In the genomic region with DNA sequence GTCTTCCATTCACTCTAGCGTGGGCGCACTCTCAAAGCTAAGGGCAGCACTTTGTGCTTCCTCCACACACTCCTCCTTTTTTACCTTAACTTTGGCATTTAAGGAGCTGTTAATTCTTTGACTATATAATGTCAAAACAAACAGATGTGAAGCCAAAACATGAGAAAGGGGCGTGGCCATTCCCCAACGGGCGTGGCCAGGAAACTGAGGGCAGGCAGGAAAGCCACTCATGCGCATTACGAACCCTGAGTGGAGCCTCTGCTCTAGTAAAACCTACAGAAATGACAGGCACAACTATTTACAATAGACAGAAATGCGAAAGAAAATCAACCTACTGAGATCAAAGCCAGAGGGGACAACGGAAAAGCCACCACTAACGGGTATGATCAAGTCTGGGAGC, we compare ENCODE assay signal across 11 mouse cellular contexts. TPM values are rescaled to one million over a fixed set of nuclear protein-coding genes. Genes with fewer than 3 reads are reported as not detected.
A peak's percentile ranks its signal among the peaks of the same experiment; 100 is the strongest.
DNase-seq lines count a peak whose midpoint lies in the region; ATAC-seq and TF ChIP-seq lines count a peak whose summit lies in the region.
"Had no signal": no experiment of that assay in that cellular context is flagged by ENCODE, and none has a peak within 500 bp of the region (broad histone marks: within the 10 kb centered on the region; RNA-seq: fewer than 3 reads in every experiment).

No protein-coding gene starts in this region.

- WGBS in kidney, postnatal 0 days, result 80% methylated on average over 10 of the region's 10 CpGs
- WGBS in stomach, postnatal 0 days, result 79% methylated on average over 10 of the region's 10 CpGs
- 89% methylated on average over 10 of the region's 10 CpGs for WGBS in forebrain, embryonic 14.5 days

- H3K4me2 ChIP-seq in kidney, postnatal 0 days (ENCODE audit: low read length), result no peak overlapping the region
- no peak overlapping the region for H3K4me2 ChIP-seq in stomach, postnatal 0 days (replicated peaks; ENCODE audit: low read depth)
- H3K4me2 ChIP-seq in forebrain, embryonic 14.5 days (ENCODE audit: low read length), result no peak overlapping the region
- H3K4me2 ChIP-seq: lung, embryonic 15.5 days had no signal

- ATAC-seq in kidney, postnatal 0 days (replicated peaks; ENCODE audit: low FRiP score, low read depth), result no peak
- no peak for ATAC-seq in stomach, postnatal 0 days (ENCODE audit: low FRiP score, low TSS enrichment)
- no peak for ATAC-seq in forebrain, embryonic 14.5 days

- H3K36me3 ChIP-seq in kidney, postnatal 0 days (ENCODE audit: insufficient read depth, low read length), result peaks cover 71% of the 10 kb centered on the region
- H3K36me3 ChIP-seq in stomach, postnatal 0 days (ENCODE audit: control insufficient read depth, insufficient read depth, low read length), result peaks cover 51% of the 10 kb centered on the region
- H3K36me3 ChIP-seq in forebrain, embryonic 14.5 days (ENCODE audit: control insufficient read depth, insufficient read depth, low read length), result peaks cover 96% of the 10 kb centered on the region

- no peaks in the 10 kb centered on the region for H3K27me3 ChIP-seq in kidney, postnatal 0 days (ENCODE audit: insufficient read depth, low read length)
- H3K27me3 ChIP-seq in stomach, postnatal 0 days (ENCODE audit: control insufficient read depth, insufficient read depth, low read length), result no peaks in the 10 kb centered on the region
- no peaks in the 10 kb centered on the region for H3K27me3 ChIP-seq in forebrain, embryonic 14.5 days (replicated peaks; ENCODE audit: control insufficient read depth, insufficient read depth, low read length)
- H3K27me3 ChIP-seq: lung, embryonic 15.5 days had no signal

- H3K9ac ChIP-seq in kidney, postnatal 0 days (ENCODE audit: low read depth, low read length), result no peak overlapping the region
- no peak overlapping the region for H3K9ac ChIP-seq in stomach, postnatal 0 days (ENCODE audit: low read length)
- H3K9ac ChIP-seq in forebrain, embryonic 14.5 days (ENCODE audit: low read length), result no peak overlapping the region
- H3K9ac ChIP-seq: lung, embryonic 15.5 days had no signal

- no peaks in the 10 kb centered on the region for H3K4me1 ChIP-seq in kidney, postnatal 0 days (replicated peaks; ENCODE audit: insufficient read depth, low read length)
- no peaks in the 10 kb centered on the region for H3K4me1 ChIP-seq in stomach, postnatal 0 days (replicated peaks; ENCODE audit: control insufficient read depth, insufficient read depth)
- no peaks in the 10 kb centered on the region for H3K4me1 ChIP-seq in forebrain, embryonic 14.5 days (ENCODE audit: control insufficient read depth, insufficient read depth, low read length)
- H3K4me1 ChIP-seq: forebrain, embryonic 10.5 days; lung, embryonic 15.5 days had no signal

- no peaks in the 10 kb centered on the region for H3K9me3 ChIP-seq in kidney, postnatal 0 days (replicated peaks; ENCODE audit: low read length)
- H3K9me3 ChIP-seq in stomach, postnatal 0 days (ENCODE audit: control insufficient read depth, low read length), result no peaks in the 10 kb centered on the region
- no peaks in the 10 kb centered on the region for H3K9me3 ChIP-seq in forebrain, embryonic 14.5 days (replicated peaks; ENCODE audit: control insufficient read depth, low read length)
- H3K9me3 ChIP-seq: forebrain, embryonic 10.5 days; lung, embryonic 15.5 days had no signal

- DNase-seq in lung, postnatal 10 days, result peak; percentile 31
- no peak for DNase-seq in lung, postnatal 25 days (ENCODE audit: low spot score)
- DNase-seq in R1 (ENCODE audit: low read depth, low spot score), result peak; percentile 70
- no peak for DNase-seq in kidney, postnatal 0 days (ENCODE audit: low spot score)
- peak; percentile 44 to 65 for DNase-seq in thymus, postnatal 36 days
- no peak for DNase-seq in stomach, postnatal 0 days (ENCODE audit: low spot score)
- no peak for DNase-seq in forebrain, embryonic 14.5 days (ENCODE audit: low spot score)
- DNase-seq: gastrocnemius, postnatal 10 days; left cerebral cortex, postnatal 4 days had no signal

- no peak for TF ChIP-seq EP300 in stomach, postnatal 0 days (optimal IDR thresholded peaks at IDR 0.05)

- H3K27ac ChIP-seq in kidney, postnatal 0 days, result 0 out of 2 replicates have a peak overlapping the region, but pooled peaks have one; percentile 8
- no peak overlapping the region for H3K27ac ChIP-seq in stomach, postnatal 0 days (replicated peaks)
- H3K27ac ChIP-seq in forebrain, embryonic 14.5 days (ENCODE audit: low read depth, low read length), result no peak overlapping the region
- H3K27ac ChIP-seq: forebrain, embryonic 10.5 days; lung, embryonic 15.5 days had no signal

- no peak overlapping the region for H3K4me3 ChIP-seq in kidney, postnatal 0 days (replicated peaks; ENCODE audit: low read depth, low read length)
- H3K4me3 ChIP-seq in stomach, postnatal 0 days (ENCODE audit: low read depth, low read length), result no peak overlapping the region
- no peak overlapping the region for H3K4me3 ChIP-seq in forebrain, embryonic 14.5 days (ENCODE audit: low read depth, low read length)
- H3K4me3 ChIP-seq: forebrain, embryonic 10.5 days; lung, embryonic 15.5 days had no signal

- TF ChIP-seq CTCF in kidney, postnatal 0 days (IDR thresholded peaks at IDR 0.05; ENCODE audit: low read depth), result no peak
- TF ChIP-seq CTCF in stomach, postnatal 0 days (IDR thresholded peaks at IDR 0.05; ENCODE audit: low read depth), result no peak

RNA-seq across cellular contexts. Expression of a gene that starts 39.0 kb away (rescaled TPM):
- 145 and 157 TPM in 2 replicates for polyA plus RNA-seq in kidney, postnatal 0 days (2015; fragmentation: Nextera tagmentation; extraction: Ambion mirVana)
- 63.0 and 81.9 TPM in 2 replicates for polyA plus RNA-seq in stomach, postnatal 0 days (2015; fragmentation: Nextera tagmentation; extraction: Ambion mirVana)
- polyA plus RNA-seq in forebrain, embryonic 14.5 days (2014; fragmentation: Nextera tagmentation; extraction: Ambion mirVana), result 111 and 122 TPM in 2 replicates

RNA-seq across cellular contexts. Expression of a gene that starts 46.1 kb away (rescaled TPM):
- 2.4 and 2.9 TPM in 2 replicates for polyA plus RNA-seq in kidney, postnatal 0 days (2015; fragmentation: Nextera tagmentation; extraction: Ambion mirVana)
- 2.2 and 2.4 TPM in 2 replicates for polyA plus RNA-seq in stomach, postnatal 0 days (2015; fragmentation: Nextera tagmentation; extraction: Ambion mirVana)
- polyA plus RNA-seq in forebrain, embryonic 14.5 days (2014; fragmentation: Nextera tagmentation; extraction: Ambion mirVana), result 2.2 and 2.7 TPM in 2 replicates

Comparison
In these comparisons a context has a peak if more than half of its experiments do, and no peak if none do; other contexts are left out.
1. DNase-seq: peak in lung, postnatal 10 days (single experiment), R1 (single experiment) and thymus, postnatal 36 days (2 of 2); none in lung, postnatal 25 days (single experiment), kidney, postnatal 0 days (single experiment), stomach, postnatal 0 days (single experiment) and forebrain, embryonic 14.5 days (single experiment).